Mouse (Mus musculus) cerebellum, adult 2 months (tissue): ENCODE results near the gene Cspg4.

Experiments
- CTCF ChIP-seq: fragments of 200-500 bp; IDR thresholded peaks from 2 replicates; pipeline ENCODE4 v1.5.1; 2011; ENCODE audit warnings: low read depth, mild to moderate bottlenecking, control low read depth, low read length, moderate library complexity, borderline replicate concordance; ENCODE audit not compliant: insufficient read depth
- POLR2A ChIP-seq: fragments of 200-500 bp; IDR thresholded peaks from 2 replicates; pipeline ENCODE4 v1.6.1; 2011; ENCODE audit warnings: low read length, control low read depth, borderline replicate concordance; ENCODE audit not compliant: insufficient read depth

DNA sequence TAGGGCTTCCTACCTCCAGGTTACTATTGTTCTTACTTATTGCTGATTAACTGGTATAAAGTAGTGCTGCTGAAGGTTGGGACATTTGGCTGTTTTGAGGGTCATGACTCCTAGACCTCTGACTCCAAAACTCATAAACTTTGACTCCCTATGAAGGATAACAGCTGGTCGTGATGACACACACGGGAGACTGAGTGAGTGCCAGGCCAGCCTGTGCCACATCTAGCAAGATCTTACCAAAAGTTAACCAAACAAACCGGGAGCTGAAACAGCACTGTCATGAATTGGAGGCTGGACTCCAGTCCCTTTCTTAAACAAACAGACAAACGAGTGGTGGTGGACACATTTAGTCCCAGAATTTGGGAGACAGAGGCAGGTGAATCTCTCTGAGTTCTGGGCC is 64.7 kb downstream of the Cspg4 start:
- TF ChIP-seq CTCF (no peak), POLR2A (no peak)
